Mouse (Mus musculus): ENCODE measurements around the gene Heatr6. TPM values are rescaled to one million over a fixed set of nuclear protein-coding genes. Genes with fewer than 3 reads are reported as not detected.

The Heatr6 gene
- polyA plus RNA-seq, 1 experiment from 2014 or later, result 34.1 TPM

DNA sequence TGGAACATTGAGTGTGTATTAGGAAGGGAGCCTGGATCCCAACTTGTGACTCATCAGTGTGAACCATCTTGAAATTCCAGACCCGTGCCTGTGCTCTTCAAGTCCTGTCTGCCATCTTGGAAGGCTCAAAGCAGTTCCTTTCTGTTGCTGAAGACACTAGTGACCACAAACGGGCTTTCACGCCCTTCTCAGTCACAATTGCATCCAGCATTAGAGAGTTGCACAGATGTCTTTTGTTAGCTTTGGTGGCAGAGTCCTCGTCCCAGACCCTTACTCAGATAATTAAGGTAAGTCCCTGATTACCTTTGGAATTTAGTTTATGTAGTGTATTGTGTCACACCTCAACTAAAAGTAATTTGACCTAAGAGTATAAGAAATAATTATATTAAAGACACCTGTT lies 15.5 kb downstream of the Heatr6 start:
- Histone ChIP-seq H3K4me3 (no peak overlapping the region), H3K9me3 (replicated peaks) (no peaks in the 10 kb centered on the region), H3K9ac (no peak overlapping the region), H3K4me2 (replicated peaks) (no peak overlapping the region), H3K4me1 (no peaks in the 10 kb centered on the region), H3K27ac (no peak overlapping the region), H3K27me3 (no peaks in the 10 kb centered on the region), H3K36me3 (peaks cover 94% of the 10 kb centered on the region)
- 91% methylated on average over 4 of the region's 4 CpGs for WGBS
- no peak for ATAC-seq (ENCODE audit: low FRiP score)

DNA sequence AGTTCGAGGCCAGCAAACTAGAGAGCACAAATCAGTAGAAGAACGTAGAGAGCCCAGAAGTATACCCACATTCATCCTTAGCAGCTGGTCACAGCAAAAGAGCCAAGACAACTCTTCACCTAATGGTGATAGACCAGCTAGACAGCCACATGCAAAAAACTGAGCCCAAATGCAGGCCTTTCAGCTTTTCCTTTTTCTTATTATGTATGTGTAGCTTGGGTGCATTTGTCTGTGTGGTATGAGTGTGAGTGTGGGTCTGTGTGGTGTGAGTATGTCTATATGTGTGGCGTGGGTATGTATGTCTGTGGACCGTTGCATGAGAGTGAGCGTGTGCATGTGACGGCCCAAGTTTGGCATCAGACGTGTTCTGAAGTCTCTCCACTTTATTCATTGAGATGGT lies 17.5 kb downstream of the Heatr6 start:
- no peaks in the 10 kb centered on the region for H3K27me3 ChIP-seq
- H3K4me1 ChIP-seq, result no peaks in the 10 kb centered on the region
- ATAC-seq (ENCODE audit: low FRiP score), result no peak
- no peak overlapping the region for H3K9ac ChIP-seq
- H3K4me2 ChIP-seq (replicated peaks), result no peak overlapping the region
- no peak overlapping the region for H3K27ac ChIP-seq
- H3K36me3 ChIP-seq, result peaks cover 94% of the 10 kb centered on the region
- no peaks in the 10 kb centered on the region for H3K9me3 ChIP-seq (replicated peaks)
- WGBS, result 91% methylated on average over 7 of the region's 7 CpGs
- H3K4me3 ChIP-seq, result no peak overlapping the region

DNA sequence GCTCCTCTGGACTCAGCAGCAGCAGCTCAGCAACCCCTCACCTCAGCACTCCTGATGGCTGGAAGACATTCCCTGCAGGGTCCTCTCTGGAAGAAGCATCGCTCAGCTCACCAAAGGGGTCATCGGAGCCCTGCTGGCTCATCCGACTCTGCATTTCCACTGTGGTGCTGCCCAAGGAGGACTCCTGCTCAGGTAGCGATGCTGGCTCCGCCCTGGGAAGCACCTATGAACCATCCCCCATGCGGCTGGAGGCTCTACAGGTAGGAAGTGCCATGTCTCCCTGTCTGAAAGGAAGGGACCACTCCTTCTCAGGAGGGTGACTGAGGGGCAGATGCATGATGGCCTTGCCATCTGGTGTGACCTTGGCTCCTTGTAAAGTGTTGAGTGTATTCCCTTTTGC lies 18.8 kb downstream of the Heatr6 start:
- Histone ChIP-seq H3K27ac (no peak overlapping the region), H3K4me3 (no peak overlapping the region), H3K27me3 (no peaks in the 10 kb centered on the region), H3K4me2 (replicated peaks) (no peak overlapping the region), H3K9ac (no peak overlapping the region), H3K36me3 (peaks cover 95% of the 10 kb centered on the region), H3K4me1 (no peaks in the 10 kb centered on the region), H3K9me3 (replicated peaks) (no peaks in the 10 kb centered on the region)
- ATAC-seq (ENCODE audit: low FRiP score), result no peak
- WGBS, result 92% methylated on average over 6 of the region's 6 CpGs

- 96% methylated on average over 16 of the region's 16 CpGs for WGBS
- Histone ChIP-seq H3K36me3 (peaks cover 89% of the 10 kb centered on the region), H3K4me3 (no peak overlapping the region), H3K4me2 (replicated peaks) (no peak overlapping the region), H3K4me1 (no peaks in the 10 kb centered on the region), H3K27me3 (no peaks in the 10 kb centered on the region), H3K9me3 (replicated peaks) (no peaks in the 10 kb centered on the region), H3K27ac (no peak overlapping the region), H3K9ac (no peak overlapping the region)
- ATAC-seq (ENCODE audit: low FRiP score), result no peak
These were observed 20.2 kb downstream of the Heatr6 start for GRCm38 (mm10) chr11:83773691-83774090.

GRCm38 (mm10) chr11:83774324-83774723 lies 20.8 kb downstream of the Heatr6 start:
- WGBS, result 96% methylated on average over 11 of the region's 11 CpGs
- Histone ChIP-seq H3K9ac (no peak overlapping the region), H3K4me1 (no peaks in the 10 kb centered on the region), H3K27me3 (no peaks in the 10 kb centered on the region), H3K4me3 (no peak overlapping the region), H3K36me3 (peaks cover 92% of the 10 kb centered on the region), H3K27ac (no peak overlapping the region), H3K9me3 (replicated peaks) (no peaks in the 10 kb centered on the region), H3K4me2 (replicated peaks) (no peak overlapping the region)
- ATAC-seq (ENCODE audit: low FRiP score), result no peak

DNA sequence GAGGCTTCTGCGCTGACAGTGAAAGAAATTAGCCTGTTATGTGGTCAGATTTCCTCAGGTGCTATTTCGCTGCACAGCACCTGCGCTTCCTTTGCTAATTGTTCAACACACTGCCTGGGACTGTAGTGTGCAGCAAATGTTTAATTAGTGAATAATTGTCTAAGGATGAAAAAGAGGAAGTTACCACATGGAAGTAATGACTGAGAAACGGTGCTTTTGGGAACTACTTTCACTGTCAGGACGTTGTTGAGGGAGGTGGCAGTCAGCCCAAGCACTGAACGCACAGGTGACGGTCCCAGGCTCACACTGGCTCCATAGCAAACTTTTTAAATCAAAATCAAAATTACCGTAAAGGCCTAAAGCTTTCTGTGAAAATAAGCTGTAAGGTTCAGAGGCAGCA lies 23.3 kb downstream of the Heatr6 start:
- Histone ChIP-seq H3K4me2 (replicated peaks) (no peak overlapping the region), H3K27me3 (no peaks in the 10 kb centered on the region), H3K27ac (no peak overlapping the region), H3K9ac (no peak overlapping the region), H3K4me1 (no peaks in the 10 kb centered on the region), H3K36me3 (peaks cover 93% of the 10 kb centered on the region), H3K9me3 (replicated peaks) (no peaks in the 10 kb centered on the region), H3K4me3 (no peak overlapping the region)
- ATAC-seq (ENCODE audit: low FRiP score), result no peak
- 96% methylated on average over 8 of the region's 8 CpGs for WGBS

GRCm38 (mm10) chr11:83783931-83784600 lies 30.6 kb downstream of the Heatr6 start:
- Histone ChIP-seq H3K27me3 (no peaks in the 10 kb centered on the region), H3K9ac (no peak overlapping the region), H3K27ac (no peak overlapping the region), H3K4me3 (no peak overlapping the region), H3K36me3 (peaks cover 45% of the 10 kb centered on the region), H3K4me2 (replicated peaks) (no peak overlapping the region), H3K4me1 (no peaks in the 10 kb centered on the region), H3K9me3 (replicated peaks) (no peaks in the 10 kb centered on the region)
- no peak for ATAC-seq (ENCODE audit: low FRiP score)
- WGBS, result 82% methylated on average over 14 of the region's 14 CpGs

DNA sequence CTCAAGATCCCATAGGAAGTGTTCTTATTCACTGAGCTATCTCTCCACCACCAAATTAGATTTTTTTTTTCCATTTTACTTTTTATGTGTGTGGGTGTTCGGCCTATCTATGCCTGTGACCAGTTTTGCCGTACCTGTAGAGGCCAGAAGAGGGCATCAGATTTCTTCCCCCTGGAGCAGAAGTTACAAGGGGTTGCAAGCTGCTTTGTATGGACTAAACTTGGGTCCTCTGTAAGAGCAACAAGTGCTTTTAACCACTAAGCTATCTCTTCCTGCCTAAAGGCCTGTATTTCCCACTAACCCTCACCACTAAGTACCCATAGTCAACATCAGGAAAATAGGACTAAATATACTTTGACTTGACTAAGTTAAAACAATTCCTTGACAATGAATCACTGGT lies 31.2 kb downstream of the Heatr6 start:
- no peak for ATAC-seq (ENCODE audit: low FRiP score)
- Histone ChIP-seq H3K4me2 (replicated peaks) (no peak overlapping the region), H3K36me3 (peaks cover 40% of the 10 kb centered on the region), H3K27ac (no peak overlapping the region), H3K9me3 (replicated peaks) (no peaks in the 10 kb centered on the region), H3K4me3 (no peak overlapping the region), H3K27me3 (no peaks in the 10 kb centered on the region), H3K9ac (no peak overlapping the region), H3K4me1 (no peaks in the 10 kb centered on the region)
- WGBS, result 79% methylated on average over 2 of the region's 2 CpGs

DNA sequence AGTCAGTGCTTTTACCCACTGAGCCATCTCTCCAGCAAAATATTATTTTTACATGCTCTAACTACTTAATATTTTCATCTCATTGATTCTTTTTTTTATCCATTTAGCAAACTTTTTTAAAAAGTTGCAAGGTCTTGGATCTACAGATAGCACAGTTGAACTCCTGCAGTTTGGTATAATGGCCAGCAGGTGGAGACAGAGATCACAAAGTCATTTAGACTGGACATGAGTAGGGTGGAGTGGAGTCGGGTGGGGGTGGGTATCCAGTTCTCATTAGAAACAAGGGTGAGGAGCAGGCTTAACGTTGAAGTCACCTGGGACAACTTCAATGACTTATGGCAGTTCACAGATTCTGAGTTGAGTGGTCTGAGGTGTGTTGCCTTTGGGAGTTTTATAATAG lies 31.9 kb downstream of the Heatr6 start:
- Histone ChIP-seq H3K4me2 (replicated peaks) (no peak overlapping the region), H3K9me3 (replicated peaks) (no peaks in the 10 kb centered on the region), H3K27me3 (no peaks in the 10 kb centered on the region), H3K4me1 (no peaks in the 10 kb centered on the region), H3K27ac (no peak overlapping the region), H3K9ac (no peak overlapping the region), H3K36me3 (peaks cover 32% of the 10 kb centered on the region), H3K4me3 (no peak overlapping the region)
- no peak for ATAC-seq (ENCODE audit: low FRiP score)
- WGBS, result 18% methylated on average over 2 of the region's 2 CpGs

DNA sequence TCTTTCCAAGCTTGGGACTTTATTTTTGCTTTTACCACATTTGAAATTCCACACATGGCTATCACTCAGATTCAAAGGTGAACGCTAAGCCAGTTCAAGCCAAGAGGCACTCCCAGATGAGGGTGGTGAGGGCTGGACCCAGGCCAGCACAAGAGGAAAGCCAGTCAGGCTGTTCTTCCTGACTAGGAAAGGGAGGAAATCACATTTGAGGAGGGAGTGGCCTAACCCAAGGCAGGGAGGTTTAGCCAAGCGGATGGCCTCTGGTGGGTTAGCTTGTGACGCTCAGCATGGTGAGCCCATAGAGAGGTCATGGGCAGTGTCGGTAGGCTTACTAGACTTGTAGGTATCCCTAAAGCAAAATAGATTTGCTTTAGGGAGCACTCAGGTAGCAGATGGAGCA lies 33.3 kb downstream of the Heatr6 start:
- Histone ChIP-seq H3K4me1 (no peaks in the 10 kb centered on the region), H3K36me3 (peaks cover 18% of the 10 kb centered on the region), H3K9me3 (replicated peaks) (no peaks in the 10 kb centered on the region), H3K27me3 (no peaks in the 10 kb centered on the region), H3K4me2 (replicated peaks) (no peak overlapping the region), H3K9ac (no peak overlapping the region), H3K4me3 (no peak overlapping the region), H3K27ac (no peak overlapping the region)
- WGBS, result 74% methylated on average over 4 of the region's 4 CpGs
- ATAC-seq (ENCODE audit: low FRiP score), result no peak

DNA sequence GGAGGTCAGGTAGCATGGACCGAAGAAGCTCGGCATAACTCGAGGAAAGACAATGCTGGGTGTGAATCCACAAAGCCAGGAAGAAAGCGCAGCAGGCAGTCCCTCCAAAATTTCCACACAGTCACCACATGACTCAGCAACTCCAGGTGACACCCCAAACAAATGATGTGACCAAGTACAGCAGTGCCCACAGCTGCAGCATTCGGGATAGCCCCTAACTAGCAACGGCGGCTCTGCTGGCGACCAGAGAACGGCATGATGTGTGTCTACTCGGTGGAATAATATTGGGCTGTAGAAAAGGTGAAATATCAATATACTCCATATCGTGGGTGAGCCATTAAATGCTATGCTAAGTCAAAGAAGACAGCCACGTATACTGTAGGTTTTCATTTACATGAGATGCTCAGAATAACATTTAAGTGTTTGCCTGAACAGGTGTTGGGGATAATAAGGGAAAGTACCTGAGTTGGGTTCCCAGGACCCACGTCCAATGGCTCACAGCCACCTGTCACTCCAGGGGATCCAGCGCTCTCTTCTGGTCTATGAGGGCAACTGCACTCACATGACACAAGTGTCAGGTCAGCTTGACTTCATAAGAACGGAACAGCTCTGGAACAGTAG lies 34.0 kb downstream of the Heatr6 start:
- Histone ChIP-seq H3K9me3 (replicated peaks) (no peaks in the 10 kb centered on the region), H3K27me3 (no peaks in the 10 kb centered on the region), H3K36me3 (peaks cover 14% of the 10 kb centered on the region), H3K27ac (no peak overlapping the region), H3K4me3 (no peak overlapping the region), H3K9ac (no peak overlapping the region), H3K4me2 (replicated peaks) (no peak overlapping the region), H3K4me1 (no peaks in the 10 kb centered on the region)
- no peak for ATAC-seq (ENCODE audit: low FRiP score)
- 82% methylated on average over 15 of the region's 15 CpGs for WGBS

GRCm38 (mm10) chr11:83788331-83788730 lies 34.8 kb downstream of the Heatr6 start:
- WGBS, result 71% methylated on average over 8 of the region's 8 CpGs
- no peak for ATAC-seq (ENCODE audit: low FRiP score)

GRCm38 (mm10) chr11:83789259-83789658 lies 35.8 kb downstream of the Heatr6 start:
- Histone ChIP-seq H3K27ac (no peak overlapping the region), H3K27me3 (no peaks in the 10 kb centered on the region), H3K4me1 (no peaks in the 10 kb centered on the region), H3K4me2 (replicated peaks) (no peak overlapping the region), H3K9ac (no peak overlapping the region), H3K4me3 (no peak overlapping the region), H3K9me3 (replicated peaks) (no peaks in the 10 kb centered on the region), H3K36me3 (no peaks in the 10 kb centered on the region)
- no peak for ATAC-seq (ENCODE audit: low FRiP score)
- 76% methylated on average over 13 of the region's 13 CpGs for WGBS

More at GRCm38 (mm10) chr11:83788331-83788730, 34.8 kb downstream of the Heatr6 start:
- no peaks in the 10 kb centered on the region for H3K4me1 ChIP-seq
- no peak overlapping the region for H3K4me2 ChIP-seq (replicated peaks)
- H3K27ac ChIP-seq, result no peak overlapping the region
- H3K9me3 ChIP-seq (replicated peaks), result no peaks in the 10 kb centered on the region
- H3K36me3 ChIP-seq, result peaks cover 7% of the 10 kb centered on the region
- H3K9ac ChIP-seq, result no peak overlapping the region
- no peaks in the 10 kb centered on the region for H3K27me3 ChIP-seq
- no peak overlapping the region for H3K4me3 ChIP-seq
